Mouse (Mus musculus) urinary bladder, adult 2 months (tissue): Measurements from ENCODE around the gene Rgl2. TPM values are rescaled to one million over a fixed set of nuclear protein-coding genes. Genes with fewer than 3 reads are reported as not detected.
A peak's percentile ranks its signal among the peaks of the same experiment; 100 is the strongest.
"Not testable (repeated sequence)": the region's sequence is repeated elsewhere in the genome, so short reads cannot be mapped to it uniquely, and the experiment has no call there.

Source experiments
- DNase-seq: peaks from one replicate; pipeline ENCODE4 v3.0.0; 2022; ENCODE audit warnings: low spot score
- polyA plus RNA-seq: library from polyadenylated mRNA; depleted of rRNA; stranded (reverse); fragments of >200 nt; gene quantifications from 2 replicates; pipeline ENCODE4 v1.2.3, GENCODE M21; 2012; rRNA removed

Gene Rgl2
- polyA plus RNA-seq, 1 experiment, result 164 TPM

GRCm38 (mm10) chr17:33968489-33968888 lies 39.1 kb downstream of the Rgl2 start:
- DNase-seq, result peak; percentile 53

- no peak for DNase-seq
These were observed 39.6 kb downstream of the Rgl2 start for GRCm38 (mm10) chr17:33968927-33969326.

GRCm38 (mm10) chr17:33969394-33969793 lies 40.1 kb downstream of the Rgl2 start:
- no peak for DNase-seq

GRCm38 (mm10) chr17:33972691-33973090 lies 43.3 kb downstream of the Rgl2 start:
- no peak for DNase-seq

GRCm38 (mm10) chr17:33973572-33973971 lies 44.2 kb downstream of the Rgl2 start:
- DNase-seq, result no peak

- DNase-seq, result no peak
These were observed 48.7 kb downstream of the Rgl2 start for GRCm38 (mm10) chr17:33977861-33978557.

GRCm38 (mm10) chr17:33978631-33979031 lies 49.3 kb downstream of the Rgl2 start:
- no peak for DNase-seq

- no peak for DNase-seq
These were observed 50.2 kb downstream of the Rgl2 start for GRCm38 (mm10) chr17:33979512-33980050.

- DNase-seq, result no peak
These were observed 51.1 kb downstream of the Rgl2 start for GRCm38 (mm10) chr17:33980181-33981035.

GRCm38 (mm10) chr17:33981192-33981909 lies 52.0 kb downstream of the Rgl2 start:
- not testable (repeated sequence) for DNase-seq

GRCm38 (mm10) chr17:33982136-33982535 lies 52.8 kb downstream of the Rgl2 start:
- not testable (repeated sequence) for DNase-seq

Other genes starting within 250 kb of the Rgl2 start
- gene Hnrnpm, start 242.7 kb upstream of the Rgl2 start, polyA plus RNA-seq, result 107 and 131 TPM in 2 replicates
- 106 and 118 TPM in 2 replicates for gene March2, start 210.9 kb upstream of the Rgl2 start, polyA plus RNA-seq
- 238 and 246 TPM in 2 replicates for gene Rab11b, start 169.0 kb upstream of the Rgl2 start, polyA plus RNA-seq
- 7.7 and 11.3 TPM in 2 replicates for gene Angptl4, start 147.7 kb upstream of the Rgl2 start, polyA plus RNA-seq
- 65.6 and 79.0 TPM in 2 replicates for gene Kank3, start 119.0 kb upstream of the Rgl2 start, polyA plus RNA-seq
- gene Rps28, start 105.0 kb upstream of the Rgl2 start, polyA plus RNA-seq, result 1,557 and 1,878 TPM in 2 replicates
- gene Ndufa7, start 105.0 kb upstream of the Rgl2 start, polyA plus RNA-seq, result 307 and 382 TPM in 2 replicates
- gene Cd320, start 86.5 kb upstream of the Rgl2 start, polyA plus RNA-seq, result 21.4 and 21.5 TPM in 2 replicates
- gene Gm7029, start 55.7 kb upstream of the Rgl2 start, polyA plus RNA-seq, result not detected in 2 replicates
- gene Kifc1, start 38.9 kb upstream of the Rgl2 start, polyA plus RNA-seq, result 2.2 and 3.3 TPM in 2 replicates
- gene Platr17, start 24.4 kb upstream of the Rgl2 start, polyA plus RNA-seq, result 0.14 and 0.15 TPM in 2 replicates
- gene Daxx, start 20.1 kb upstream of the Rgl2 start, polyA plus RNA-seq, result 28.1 and 31.0 TPM in 2 replicates
- 84.7 and 122 TPM in 2 replicates for gene Tapbp, start 13.6 kb upstream of the Rgl2 start, polyA plus RNA-seq
- gene Zbtb22, start 13.6 kb upstream of the Rgl2 start, polyA plus RNA-seq, result 20.1 and 23.1 TPM in 2 replicates
- 86.5 and 87.2 TPM in 2 replicates for gene Pfdn6, start 10.8 kb downstream of the Rgl2 start, polyA plus RNA-seq
- 15.8 and 17.2 TPM in 2 replicates for gene Wdr46, start 11.1 kb downstream of the Rgl2 start, polyA plus RNA-seq
- 7.7 TPM in 2 replicates for gene B3galt4, start 21.9 kb downstream of the Rgl2 start, polyA plus RNA-seq
- gene Vps52, start 26.3 kb downstream of the Rgl2 start, polyA plus RNA-seq, result 39.3 and 39.7 TPM in 2 replicates
- gene Rps18, start 26.5 kb downstream of the Rgl2 start, polyA plus RNA-seq, result 1,060 and 1,160 TPM in 2 replicates
- 987 and 1,071 TPM in 2 replicates for gene H2-K1, start 70.8 kb downstream of the Rgl2 start, polyA plus RNA-seq
- gene Ring1, start 95.1 kb downstream of the Rgl2 start, polyA plus RNA-seq, result 46.1 and 76.8 TPM in 2 replicates
- 86.6 and 112 TPM in 2 replicates for gene H2-Ke6, start 98.5 kb downstream of the Rgl2 start, polyA plus RNA-seq
- gene Slc39a7, start 102.1 kb downstream of the Rgl2 start, polyA plus RNA-seq, result 106 and 110 TPM in 2 replicates
- 47.7 and 53.1 TPM in 2 replicates for gene Rxrb, start 102.3 kb downstream of the Rgl2 start, polyA plus RNA-seq
- 0.99 and 1.8 TPM in 2 replicates for gene Col11a2, start 109.9 kb downstream of the Rgl2 start, polyA plus RNA-seq
- gene H2-Oa, start 162.8 kb downstream of the Rgl2 start, polyA plus RNA-seq, result 1.7 and 2.1 TPM in 2 replicates
- 30.0 and 31.9 TPM in 2 replicates for gene H2-DMa, start 190.0 kb downstream of the Rgl2 start, polyA plus RNA-seq
- 135 and 154 TPM in 2 replicates for gene Brd2, start 193.1 kb downstream of the Rgl2 start, polyA plus RNA-seq
- gene H2-DMb2, start 213.8 kb downstream of the Rgl2 start, polyA plus RNA-seq, result 4.1 and 4.9 TPM in 2 replicates
- 22.4 and 22.8 TPM in 2 replicates for gene H2-DMb1, start 223.5 kb downstream of the Rgl2 start, polyA plus RNA-seq